ENCODE assay signal across 21 mouse cellular contexts in the genomic region with DNA sequence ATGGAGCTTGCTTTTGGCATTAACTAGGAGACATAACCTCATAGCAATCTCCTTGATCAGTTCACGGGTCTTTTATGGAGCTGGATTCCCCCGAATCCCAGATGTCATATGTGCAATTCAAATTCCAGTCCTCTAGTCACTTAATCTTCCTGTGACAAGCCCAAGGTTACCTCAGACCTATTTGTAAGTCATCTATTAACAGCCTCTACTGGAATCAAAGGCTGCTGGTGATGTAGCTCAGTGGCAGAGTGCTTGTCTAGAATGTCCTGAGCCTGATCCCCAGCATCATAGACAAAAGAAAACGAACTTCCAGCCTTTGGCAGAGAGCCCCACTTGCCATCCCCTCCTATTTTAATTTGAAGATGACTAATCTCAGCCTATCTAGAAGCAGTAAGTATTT. TPM values are rescaled to one million over a fixed set of nuclear protein-coding genes. Genes with fewer than 3 reads are reported as not detected.
DNase-seq lines count a peak whose midpoint lies in the region; ATAC-seq and TF ChIP-seq lines count a peak whose summit lies in the region.
"Had no signal": no experiment of that assay in that cellular context is flagged by ENCODE, and none has a peak within 500 bp of the region (broad histone marks: within the 10 kb centered on the region; RNA-seq: fewer than 3 reads in every experiment).

No protein-coding gene starts in this region.

- H3K27me3 ChIP-seq in kidney, embryonic 16.5 days (ENCODE audit: insufficient read depth, low read length), result no peaks in the 10 kb centered on the region
- no peaks in the 10 kb centered on the region for H3K27me3 ChIP-seq in kidney, postnatal 0 days (ENCODE audit: insufficient read depth, low read length)
- no peaks in the 10 kb centered on the region for H3K27me3 ChIP-seq in kidney, adult 2 months (replicated peaks; ENCODE audit: control insufficient read depth, insufficient read depth, low read length)
- H3K27me3 ChIP-seq in Patski, result no peaks in the 10 kb centered on the region
- H3K27me3 ChIP-seq: CH12.LX had no signal

- H3K4me3 ChIP-seq in kidney, embryonic 16.5 days (ENCODE audit: low read length), result no peak overlapping the region
- no peak overlapping the region for H3K4me3 ChIP-seq in kidney, postnatal 0 days (replicated peaks; ENCODE audit: low read depth, low read length)
- H3K4me3 ChIP-seq in kidney, adult 2 months (ENCODE audit: insufficient read depth, low read depth, low read length), result no peak overlapping the region

- no peak overlapping the region for H3K27ac ChIP-seq in kidney, embryonic 16.5 days (ENCODE audit: low read length)
- no peak overlapping the region for H3K27ac ChIP-seq in kidney, postnatal 0 days
- no peak overlapping the region for H3K27ac ChIP-seq in kidney, adult 2 months (ENCODE audit: insufficient read depth, low read depth, low read length)

- no peak for TF ChIP-seq CTCF in kidney, postnatal 0 days (IDR thresholded peaks at IDR 0.05; ENCODE audit: low read depth)
- no peak for TF ChIP-seq CTCF in kidney, adult 2 months (conservative IDR thresholded peaks at IDR 0.05; ENCODE audit: insufficient read depth, insufficient read length, low read depth, low read length)
- no peak for TF ChIP-seq CTCF in Patski (IDR thresholded peaks at IDR 0.05)

- POLR2A ChIA-PET in Patski (lab: Charles Lee), result no interaction called here

- CTCF ChIA-PET in Patski (lab: Charles Lee), result no interaction called here

- DNase-seq in kidney, adult 11 months, result no peak
- DNase-seq in kidney, postnatal 0 days (ENCODE audit: low spot score), result peak; percentile 16
- no peak for DNase-seq in kidney, adult 2 months
- peak; percentile 68 for DNase-seq in Patski (ENCODE audit: low read depth, low spot score)
- DNase-seq in spleen, postnatal 10 days (ENCODE audit: low spot score in 2 of 2), result no peak
- DNase-seq: adrenal gland, adult 2 months; adrenal gland, adult 8-10 months; adrenal gland, postnatal 10 days; adrenal gland, postnatal 14 days; adrenal gland, postnatal 25 days; adrenal gland, postnatal 36 days; B cell, adult 2 months; cerebellum, adult 11 months; cerebellum, adult 11-12 months; cerebellum, adult 18-20 months; cerebellum, adult 2 months had no signal

- H3K4me1 ChIP-seq in kidney, embryonic 16.5 days (ENCODE audit: insufficient read depth, low read length), result no peaks in the 10 kb centered on the region
- H3K4me1 ChIP-seq in kidney, postnatal 0 days (replicated peaks; ENCODE audit: insufficient read depth, low read length), result no peaks in the 10 kb centered on the region
- no peaks in the 10 kb centered on the region for H3K4me1 ChIP-seq in kidney, adult 2 months (ENCODE audit: control insufficient read depth, insufficient read depth, low read length)

- in situ Hi-C loops in Patski (cut with MboI; ENCODE audit: low pct_unique_long_range_greater_than_20kb), result loop anchor here (10.0 kb wide), 1 partner anchor 57 kb away; no protein-coding TSS in a partner anchor

- no peak for TF ChIP-seq POLR2A in kidney, adult 2 months (IDR thresholded peaks at IDR 0.05; ENCODE audit: low read depth, low read length)

- no peak overlapping the region for H3K4me2 ChIP-seq in kidney, embryonic 16.5 days (replicated peaks; ENCODE audit: low read depth, low read length)
- H3K4me2 ChIP-seq in kidney, postnatal 0 days (ENCODE audit: low read length), result no peak overlapping the region

- no peaks in the 10 kb centered on the region for H3K9me3 ChIP-seq in kidney, embryonic 16.5 days (ENCODE audit: low read length)
- H3K9me3 ChIP-seq in kidney, postnatal 0 days (replicated peaks; ENCODE audit: low read length), result no peaks in the 10 kb centered on the region
- H3K9me3 ChIP-seq: G1E had no signal

- ATAC-seq in kidney, embryonic 16.5 days (ENCODE audit: low FRiP score, low TSS enrichment), result peak; percentile 39; the same call in 1 of the 2 replicates
- ATAC-seq in kidney, postnatal 0 days (replicated peaks; ENCODE audit: low FRiP score, low read depth), result 0 out of 2 replicates have a peak, but pooled peaks have one; percentile 61
- peak; percentile 89 for ATAC-seq in Patski
- ATAC-seq: activated CD4-positive, CD25-positive, alpha-beta regulatory T cell, adult 4 months; CD4-positive, CD25-positive, alpha-beta regulatory T cell, adult 4 months had no signal

- WGBS in kidney, embryonic 16.5 days, result 59% methylated on average over 3 of the region's 3 CpGs
- WGBS in kidney, postnatal 0 days, result 55% methylated on average over 3 of the region's 3 CpGs
- WGBS in kidney, adult 2 months, result 36% methylated on average over 3 of the region's 3 CpGs

- H3K9ac ChIP-seq in kidney, embryonic 16.5 days (replicated peaks; ENCODE audit: low read length), result no peak overlapping the region
- H3K9ac ChIP-seq in kidney, postnatal 0 days (ENCODE audit: low read depth, low read length), result no peak overlapping the region

- H3K36me3 ChIP-seq in kidney, embryonic 16.5 days (ENCODE audit: insufficient read depth, low read length), result no peaks in the 10 kb centered on the region
- no peaks in the 10 kb centered on the region for H3K36me3 ChIP-seq in kidney, postnatal 0 days (ENCODE audit: insufficient read depth, low read length)
- no peaks in the 10 kb centered on the region for H3K36me3 ChIP-seq in kidney, adult 2 months (ENCODE audit: control insufficient read depth, insufficient read depth, low read length)
- H3K36me3 ChIP-seq: G1E had no signal

RNA-seq across cellular contexts. Expression of a gene that starts 6.6 kb away (rescaled TPM):
- polyA plus RNA-seq in kidney, embryonic 16.5 days (2015; fragmentation: Nextera tagmentation; extraction: Ambion mirVana), result 151 and 155 TPM in 2 replicates
- polyA plus RNA-seq in kidney, postnatal 0 days (2015; fragmentation: Nextera tagmentation; extraction: Ambion mirVana), result 196 and 204 TPM in 2 replicates
- 15.9 and 28.9 TPM in 2 replicates for polyA plus RNA-seq in kidney, adult 2 months (2012; rRNA removed)
- polyA plus RNA-seq in Patski (2021), result 131 TPM

Comparison
In these comparisons a context has a peak if more than half of its experiments do, and no peak if none do; other contexts are left out.
1. DNase-seq: peak in kidney, postnatal 0 days (single experiment) and Patski (single experiment); none in kidney, adult 11 months (single experiment), kidney, adult 2 months (single experiment) and spleen, postnatal 10 days (0 of 2).
2. ATAC-seq: peak in every context shown above with its lines; median percentile 89 in Patski; 61 in kidney, postnatal 0 days; 39 in kidney, embryonic 16.5 days.